Comparison of ENCODE assay signal across 17 mouse cellular contexts in the genomic region with DNA sequence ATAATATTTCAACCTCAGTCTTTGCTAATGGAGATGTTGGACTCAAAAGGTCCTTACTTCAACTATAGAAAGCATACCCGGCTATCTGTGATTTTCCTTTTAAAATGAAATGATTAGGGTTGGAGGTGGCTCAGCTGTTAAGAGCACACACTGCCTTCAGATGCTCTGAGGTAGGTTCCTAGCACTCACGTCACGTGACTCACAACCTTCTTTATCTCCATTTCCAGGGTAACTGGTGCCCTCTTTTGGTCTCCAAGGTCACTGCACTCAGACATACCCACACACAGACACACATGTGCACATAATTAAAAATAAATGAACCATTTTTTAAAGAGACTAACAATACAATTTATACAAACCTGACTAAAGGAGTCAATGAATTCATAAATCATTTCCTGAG.
"Had no signal": no experiment of that assay in that cellular context is flagged by ENCODE, and none has a peak within 500 bp of the region (broad histone marks: within the 10 kb centered on the region; RNA-seq: fewer than 3 reads in every experiment).

No protein-coding gene starts in this region.

- H3K27ac ChIP-seq: limb, embryonic 12.5 days; liver, embryonic 13.5 days; macrophage; midbrain, embryonic 13.5 days; neural tube, embryonic 12.5 days had no signal

- DNase-seq: kidney, adult 9 months; kidney, postnatal 10 days; kidney, postnatal 4 days; layer of hippocampus, postnatal 36 days; liver; liver, embryonic 13.5 days; liver, postnatal 0 days; lung, postnatal 14 days; right cerebral cortex, postnatal 4 days; spleen, adult 18-20 months; thymus, adult 2 months; thymus, postnatal 36 days had no signal

- H3K4me3 ChIP-seq: limb, embryonic 12.5 days; liver, embryonic 13.5 days; midbrain, embryonic 13.5 days; neural tube, embryonic 12.5 days had no signal

- H3K36me3 ChIP-seq: liver, embryonic 13.5 days; midbrain, embryonic 13.5 days; neural tube, embryonic 12.5 days had no signal

- H3K9ac ChIP-seq: limb, embryonic 12.5 days; liver, embryonic 13.5 days; liver, postnatal 0 days; midbrain, embryonic 13.5 days; neural tube, embryonic 12.5 days had no signal

- ATAC-seq: intestine, embryonic 16.5 days; liver, postnatal 0 days; midbrain, embryonic 13.5 days had no signal

- H3K4me2 ChIP-seq: limb, embryonic 12.5 days; liver, embryonic 13.5 days; midbrain, embryonic 13.5 days; neural tube, embryonic 12.5 days had no signal

- H3K9me3 ChIP-seq: liver, embryonic 13.5 days; midbrain, embryonic 13.5 days; neural tube, embryonic 12.5 days had no signal

- H3K27me3 ChIP-seq: limb, embryonic 12.5 days; liver, embryonic 13.5 days; midbrain, embryonic 13.5 days; neural tube, embryonic 12.5 days had no signal

- H3K4me1 ChIP-seq: neural tube, embryonic 12.5 days had no signal
